Mouse (Mus musculus): ENCODE measurements around the gene Zscan12. TPM values are rescaled to one million over a fixed set of nuclear protein-coding genes. Genes with fewer than 3 reads are reported as not detected.

Zscan12 gene
- 1 to 10 TPM; 9.5 to 9.8 TPM for total RNA-seq (2021)
- long read RNA-seq, experiment 1, full-length matches to known transcripts, result 2 of 7 reads
- long read RNA-seq, experiment 1, partial matches to known transcripts, result 0 of 7 reads
- long read RNA-seq, experiment 1, other reads (novel, unspliced or antisense), result 5 of 7 reads
- long read RNA-seq, experiment 2, full-length matches to known transcripts, result 11 of 12 reads
- long read RNA-seq, experiment 2, partial matches to known transcripts, result 0 of 12 reads
- long read RNA-seq, experiment 2, other reads (novel, unspliced or antisense), result 1 of 12 reads

- peak; percentile 79 to 84 for DNase-seq (ENCODE audit: low spot score in 2 of 2)
Observed at GRCm38 (mm10) chr13:21362621-21363248, at the start of gene Zscan12. Gene Zscan12, plus strand, starts transcription at chr13:21362820.

GRCm38 (mm10) chr13:21312854-21313253 lies 49.8 kb upstream of the Zscan12 start:
- no peak for DNase-seq (ENCODE audit: low spot score in 2 of 2)

GRCm38 (mm10) chr13:21313903-21314302 lies 48.7 kb upstream of the Zscan12 start:
- DNase-seq (ENCODE audit: low spot score in 2 of 2), result no peak

GRCm38 (mm10) chr13:21320262-21320661 lies 42.4 kb upstream of the Zscan12 start:
- DNase-seq (ENCODE audit: low spot score in 2 of 2), result no peak

- DNase-seq (ENCODE audit: low spot score in 2 of 2), result no peak
Observed at GRCm38 (mm10) chr13:21321890-21322494, 40.6 kb upstream of the Zscan12 start.

GRCm38 (mm10) chr13:21322509-21323375 lies 39.9 kb upstream of the Zscan12 start:
- no peak for DNase-seq (ENCODE audit: low spot score in 2 of 2)

GRCm38 (mm10) chr13:21323405-21323804 lies 39.2 kb upstream of the Zscan12 start:
- DNase-seq (ENCODE audit: low spot score in 2 of 2), result no peak

- DNase-seq (ENCODE audit: low spot score in 2 of 2), result no peak
Observed at GRCm38 (mm10) chr13:21326191-21326590, 36.4 kb upstream of the Zscan12 start.

GRCm38 (mm10) chr13:21326657-21327211 lies 35.9 kb upstream of the Zscan12 start:
- DNase-seq (ENCODE audit: low spot score in 2 of 2), result peak; percentile 84 to 85

GRCm38 (mm10) chr13:21327424-21327823 lies 35.2 kb upstream of the Zscan12 start:
- DNase-seq (ENCODE audit: low spot score in 2 of 2), result no peak

GRCm38 (mm10) chr13:21346610-21347009 lies 16.0 kb upstream of the Zscan12 start, which contains the start of gene Olfr1367:
Gene Olfr1367, plus strand, starts transcription at chr13:21346910.
- no peak for DNase-seq (ENCODE audit: low spot score in 2 of 2)

GRCm38 (mm10) chr13:21350593-21350992 lies 12.0 kb upstream of the Zscan12 start:
- DNase-seq (ENCODE audit: low spot score in 2 of 2), result no peak

- DNase-seq (ENCODE audit: low spot score in 2 of 2), result peak in 1 of 2 experiments; percentile 5
Observed at GRCm38 (mm10) chr13:21363719-21364118, 1.1 kb downstream of the Zscan12 start.

GRCm38 (mm10) chr13:21366635-21367034 lies 4.0 kb downstream of the Zscan12 start:
- DNase-seq (ENCODE audit: low spot score in 2 of 2), result no peak

- DNase-seq (ENCODE audit: low spot score in 2 of 2), result no peak
Observed at GRCm38 (mm10) chr13:21372700-21373099, 10.1 kb downstream of the Zscan12 start.

- DNase-seq (ENCODE audit: low spot score in 2 of 2), result no peak
Observed at GRCm38 (mm10) chr13:21377773-21378172, 15.2 kb downstream of the Zscan12 start.

- DNase-seq (ENCODE audit: low spot score in 2 of 2), result no peak
Observed at GRCm38 (mm10) chr13:21395211-21395610, 32.6 kb downstream of the Zscan12 start.

- no peak for DNase-seq (ENCODE audit: low spot score in 2 of 2)
Observed at GRCm38 (mm10) chr13:21395623-21396022, 33.0 kb downstream of the Zscan12 start.

- DNase-seq (ENCODE audit: low spot score in 2 of 2), result peak; percentile 25 to 32
Observed at GRCm38 (mm10) chr13:21396048-21396447, 33.4 kb downstream of the Zscan12 start.

GRCm38 (mm10) chr13:21397486-21397885 lies 34.9 kb downstream of the Zscan12 start:
- DNase-seq (ENCODE audit: low spot score in 2 of 2), result no peak

- DNase-seq (ENCODE audit: low spot score in 2 of 2), result no peak
Observed at GRCm38 (mm10) chr13:21401166-21401565, 38.5 kb downstream of the Zscan12 start.

All from adrenal gland, adult 18-20 months (tissue).